Mouse (Mus musculus) MN1 (cell line): ENCODE data around the gene Ctsh.
A peak's percentile ranks its signal among the peaks of the same experiment; 100 is the strongest.
"Not testable (repeated sequence)": the region's sequence is repeated elsewhere in the genome, so short reads cannot be mapped to it uniquely, and the experiment has no call there.

Experiments
- DNase-seq: peaks from one replicate; pipeline ENCODE4 v3.0.0-alpha.2; 2016; ENCODE audit warnings: low spot score

Gene Ctsh

GRCm38 (mm10) chr9:90059828-90060573 lies 6.0 kb downstream of the Ctsh start:
- no peak for DNase-seq

GRCm38 (mm10) chr9:90060574-90060875 lies 6.6 kb downstream of the Ctsh start:
- DNase-seq = no peak

- not testable (repeated sequence) for DNase-seq
Observed at GRCm38 (mm10) chr9:90060932-90061331, 7.0 kb downstream of the Ctsh start.

- no peak for DNase-seq
Observed at GRCm38 (mm10) chr9:90067341-90067740, 13.4 kb downstream of the Ctsh start.

GRCm38 (mm10) chr9:90068786-90069185 lies 14.8 kb downstream of the Ctsh start:
- no peak for DNase-seq

- DNase-seq = no peak
Observed at GRCm38 (mm10) chr9:90069485-90069884, 15.5 kb downstream of the Ctsh start.

- DNase-seq = no peak
Observed at GRCm38 (mm10) chr9:90070174-90070573, 16.2 kb downstream of the Ctsh start.

- DNase-seq = no peak
Observed at GRCm38 (mm10) chr9:90075336-90075735, 21.4 kb downstream of the Ctsh start.

GRCm38 (mm10) chr9:90076131-90076530 lies 22.2 kb downstream of the Ctsh start:
- no peak for DNase-seq

GRCm38 (mm10) chr9:90076849-90077461 lies 23.0 kb downstream of the Ctsh start:
- no peak for DNase-seq

GRCm38 (mm10) chr9:90081961-90082360 lies 28.0 kb downstream of the Ctsh start:
- DNase-seq = not testable (repeated sequence)

- no peak for DNase-seq
Observed at GRCm38 (mm10) chr9:90082992-90083391, 29.0 kb downstream of the Ctsh start.

- DNase-seq = no peak
Observed at GRCm38 (mm10) chr9:90084152-90084551, 30.2 kb downstream of the Ctsh start.

- no peak for DNase-seq
Observed at GRCm38 (mm10) chr9:90084766-90085468, 31.0 kb downstream of the Ctsh start.

- DNase-seq = no peak
Observed at GRCm38 (mm10) chr9:90087906-90088485, 34.0 kb downstream of the Ctsh start.

- DNase-seq = no peak
Observed at GRCm38 (mm10) chr9:90089339-90090104, 35.6 kb downstream of the Ctsh start.

GRCm38 (mm10) chr9:90098934-90099333 lies 45.0 kb downstream of the Ctsh start:
- DNase-seq = no peak

- DNase-seq = peak; percentile 64
Observed at GRCm38 (mm10) chr9:90100760-90101159, 46.8 kb downstream of the Ctsh start.

GRCm38 (mm10) chr9:90105462-90105861 lies 51.5 kb downstream of the Ctsh start:
- no peak for DNase-seq

GRCm38 (mm10) chr9:90106915-90107314 lies 53.0 kb downstream of the Ctsh start:
- DNase-seq = no peak

GRCm38 (mm10) chr9:90108272-90108671 lies 54.3 kb downstream of the Ctsh start:
- DNase-seq = no peak

- DNase-seq = no peak
Observed at GRCm38 (mm10) chr9:90109386-90109785, 55.4 kb downstream of the Ctsh start.
